Mouse (Mus musculus): ENCODE measurements around the gene Iqck.

Gene Iqck

DNA sequence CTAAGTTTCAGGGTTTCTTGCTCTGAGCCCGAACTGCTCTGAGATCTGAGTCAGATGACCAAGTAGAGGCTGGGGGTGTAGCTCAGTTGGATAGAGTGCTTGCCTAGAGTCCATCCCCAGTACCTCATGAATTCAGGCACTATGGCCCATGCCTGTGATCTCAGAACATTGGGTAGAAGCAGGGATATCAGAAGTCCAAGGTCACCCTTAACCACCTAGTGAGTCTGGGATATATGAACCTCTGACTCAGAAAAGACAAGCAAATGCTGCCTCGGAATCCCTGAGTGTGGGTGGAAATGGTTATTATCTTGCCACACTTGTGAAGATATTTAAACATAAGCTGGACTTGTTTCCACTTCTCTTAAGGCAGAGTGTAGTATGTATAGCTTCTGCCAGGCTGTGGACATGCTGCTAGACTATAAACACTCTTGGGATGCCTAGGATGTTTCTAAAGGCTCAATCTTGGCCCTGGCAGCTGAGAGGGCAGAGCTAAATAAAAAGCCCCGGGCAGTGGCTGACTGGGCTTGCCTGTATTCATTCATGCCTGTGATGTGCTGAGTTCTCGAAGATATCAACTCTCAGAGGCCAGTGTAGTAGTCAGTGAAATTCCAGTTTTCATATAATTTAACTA, 101.2 kb downstream of the Iqck start:
- no peak for DNase-seq

DNA sequence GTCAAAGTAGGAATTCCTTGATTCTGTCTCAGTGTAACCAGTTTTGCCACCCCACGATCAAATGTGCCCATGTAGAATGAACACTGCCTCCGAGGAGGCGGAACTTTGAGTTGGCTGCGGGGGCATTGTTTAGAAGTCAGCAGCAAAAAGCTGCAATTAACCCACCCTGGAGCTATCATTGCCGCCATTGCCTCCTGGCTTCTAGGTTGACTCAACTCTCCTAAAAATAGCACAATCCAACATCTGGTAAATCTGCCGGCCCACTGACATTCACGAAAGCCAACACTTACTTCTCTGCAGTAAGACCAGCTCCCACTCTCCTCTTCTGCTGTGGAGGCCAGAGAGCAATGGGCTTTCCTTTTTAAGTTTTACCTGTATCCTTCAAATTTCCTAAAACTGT, 103.7 kb downstream of the Iqck start:
- no peak for DNase-seq

DNA sequence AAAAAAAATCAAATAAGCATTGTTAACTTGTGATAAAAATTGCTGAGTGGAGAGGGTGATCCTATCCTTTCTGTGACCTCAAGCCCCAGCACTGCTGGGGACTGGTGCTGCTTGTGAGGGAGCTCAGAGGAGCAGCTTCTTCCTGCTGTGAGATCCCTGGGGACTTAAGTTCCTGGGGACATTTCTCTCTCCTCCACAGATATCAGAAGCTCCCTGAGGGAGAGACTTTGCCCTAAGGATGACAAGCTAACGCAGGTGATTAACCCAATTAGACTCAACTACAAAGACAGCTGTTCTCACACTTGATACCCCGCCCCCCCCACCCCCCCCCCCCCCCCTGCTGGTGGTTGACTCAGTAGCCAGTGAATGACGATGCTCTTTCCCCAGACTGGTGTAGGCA, 109.2 kb downstream of the Iqck start:
- no peak for DNase-seq

DNA sequence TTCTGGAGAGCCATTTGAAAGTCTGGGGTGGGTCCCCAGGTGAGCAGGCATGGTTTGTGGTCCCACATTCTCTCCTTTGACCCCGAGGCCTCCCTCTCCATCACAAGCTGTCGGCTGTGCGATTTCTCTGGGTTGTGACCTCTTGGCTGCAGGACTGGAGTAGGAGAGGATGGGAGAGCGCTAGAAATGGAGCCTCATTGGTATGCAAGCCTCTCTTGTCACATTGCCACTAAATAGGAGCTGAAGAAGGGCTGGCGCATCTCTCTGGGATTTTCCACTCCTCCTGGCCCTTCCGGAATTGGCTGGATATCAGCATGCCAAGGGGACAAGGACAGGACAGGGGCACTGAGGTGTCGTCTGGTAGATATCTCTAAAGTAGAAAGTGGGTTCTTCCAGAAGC, 109.6 kb downstream of the Iqck start:
- no peak for DNase-seq

DNA sequence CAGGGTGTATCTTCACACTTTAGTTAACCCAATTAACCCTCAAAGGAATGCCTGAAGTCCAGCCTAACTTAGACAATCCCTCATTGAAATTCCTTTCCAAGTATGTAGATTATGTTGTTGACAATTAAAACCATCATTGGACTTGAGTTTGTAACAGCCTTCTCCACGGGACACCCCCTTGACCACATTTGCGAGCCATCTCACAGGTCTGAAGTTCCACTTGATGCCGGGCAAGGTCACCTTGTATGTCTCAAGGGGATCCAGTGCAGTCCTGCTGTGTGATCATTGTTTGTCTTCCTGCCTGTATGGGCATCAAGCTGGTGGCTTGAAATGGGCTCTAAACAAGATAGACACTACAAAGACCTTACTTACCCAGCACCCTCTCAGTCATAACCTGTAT, 113.3 kb downstream of the Iqck start:
- no peak for DNase-seq

DNA sequence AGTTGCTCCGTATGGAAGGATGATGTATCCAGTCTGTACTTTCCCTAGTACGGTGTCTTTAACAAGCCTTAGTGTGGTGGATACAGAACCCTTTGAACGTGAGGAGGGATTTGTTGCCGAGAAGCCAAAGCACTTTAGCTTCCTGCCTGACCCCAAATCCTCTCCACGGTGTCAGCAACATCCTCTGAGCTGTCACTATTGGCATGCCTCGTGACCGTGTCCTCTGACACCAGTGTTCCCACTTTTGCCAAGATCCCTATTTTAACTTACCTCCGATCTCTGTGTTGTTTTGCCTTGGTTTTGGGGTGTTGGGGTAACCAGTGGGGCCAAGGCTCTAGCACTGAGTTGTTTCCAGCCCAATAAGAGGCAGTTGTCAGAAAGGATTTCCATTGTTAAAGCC, 115.9 kb downstream of the Iqck start:
- DNase-seq: no peak

DNA sequence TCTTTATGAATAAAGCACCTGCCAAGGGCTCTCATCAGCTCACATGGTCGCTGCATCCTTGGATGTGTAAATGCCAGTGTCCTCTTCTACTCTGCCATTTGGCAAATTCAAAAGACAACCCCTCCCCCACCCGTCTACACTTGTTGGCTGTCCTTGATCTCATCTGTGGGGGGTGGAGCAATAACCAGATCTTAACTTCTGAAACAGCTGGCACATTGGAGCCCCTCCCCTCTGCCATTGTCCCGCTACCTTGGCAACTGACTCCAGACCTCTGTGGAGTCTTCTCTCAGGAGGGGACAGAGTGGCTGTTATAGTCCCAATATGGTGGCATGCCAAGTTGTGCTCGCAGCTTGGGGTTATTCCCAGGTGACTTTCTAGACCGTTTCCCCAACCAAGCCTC, 116.8 kb downstream of the Iqck start:
- no peak for DNase-seq

DNA sequence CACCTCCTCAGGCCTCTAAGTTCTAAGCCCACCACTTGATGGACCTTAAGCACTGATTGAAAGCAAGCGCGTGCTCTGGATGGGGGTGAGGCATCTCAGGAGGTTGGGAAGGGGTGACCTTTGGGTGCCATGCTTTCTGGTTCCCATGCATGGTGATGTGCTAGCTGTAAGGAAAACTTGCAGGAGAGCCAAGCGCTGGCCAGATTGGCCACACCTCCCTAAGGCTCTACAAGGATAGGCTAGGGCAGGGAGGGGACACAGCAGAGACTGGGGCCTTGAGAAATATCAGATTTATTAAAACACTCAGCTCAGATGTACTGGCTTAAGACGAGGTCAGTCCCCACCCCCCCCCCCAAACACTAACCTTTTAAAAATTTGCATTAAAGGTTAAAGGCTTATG, 117.8 kb downstream of the Iqck start:
- DNase-seq: no peak

DNA sequence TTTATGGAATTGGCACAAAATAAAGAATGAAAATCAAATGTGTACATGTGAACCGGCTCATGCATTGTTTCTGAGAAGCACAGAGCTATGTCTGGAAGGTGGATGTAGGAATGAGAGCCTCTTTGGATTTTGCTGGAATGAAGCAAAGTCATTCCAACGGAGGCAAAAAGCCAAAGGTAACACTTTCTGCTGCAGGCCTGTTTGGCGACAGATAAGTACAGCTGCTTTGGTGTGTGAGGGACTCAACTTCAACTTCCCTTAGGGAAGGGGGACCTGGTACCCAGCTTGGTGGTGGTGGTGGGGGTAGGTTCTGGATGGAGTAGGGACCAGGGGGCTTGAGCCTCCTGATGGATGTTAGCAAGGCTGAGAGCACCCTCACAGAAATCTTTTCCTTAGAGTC, 120.3 kb downstream of the Iqck start:
- DNase-seq: no peak

DNA sequence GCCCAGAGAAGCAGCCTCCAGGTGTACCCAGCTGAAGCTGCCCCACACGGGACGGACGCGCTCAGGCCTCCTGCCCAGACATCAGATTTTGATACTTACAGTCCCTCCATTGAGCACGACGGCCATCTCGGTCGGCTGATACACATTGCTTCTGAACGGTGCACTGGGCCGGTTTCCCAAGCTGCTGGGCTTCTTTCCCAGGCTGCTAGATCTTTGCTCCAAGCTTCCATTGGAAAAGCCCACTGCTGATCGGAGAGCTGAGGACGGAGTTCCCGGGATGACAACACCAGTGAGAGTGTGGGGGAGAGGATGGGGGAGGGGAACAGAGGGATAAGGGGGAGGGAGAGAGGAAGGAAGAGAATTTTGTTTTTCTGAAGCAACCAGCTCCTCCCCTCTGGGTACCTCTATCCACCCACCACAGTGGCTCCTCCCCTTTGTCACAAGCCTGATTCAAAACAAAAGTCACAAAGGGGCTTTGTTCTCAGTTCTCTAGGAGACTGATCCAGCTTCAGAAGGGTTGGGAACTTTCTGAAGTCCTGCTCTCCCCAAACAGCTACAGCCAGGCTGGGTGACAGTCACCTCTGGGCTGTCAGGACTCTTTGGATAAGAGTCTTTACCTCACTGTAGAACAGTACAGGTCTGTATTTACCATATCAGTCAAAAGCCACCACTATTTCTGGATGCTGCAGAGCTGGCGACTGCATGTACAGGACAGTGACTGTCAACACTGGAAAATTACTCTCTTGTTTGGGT, 121.0 kb downstream of the Iqck start:
- DNase-seq: peak in 1 of 2 experiments; percentile 41

DNA sequence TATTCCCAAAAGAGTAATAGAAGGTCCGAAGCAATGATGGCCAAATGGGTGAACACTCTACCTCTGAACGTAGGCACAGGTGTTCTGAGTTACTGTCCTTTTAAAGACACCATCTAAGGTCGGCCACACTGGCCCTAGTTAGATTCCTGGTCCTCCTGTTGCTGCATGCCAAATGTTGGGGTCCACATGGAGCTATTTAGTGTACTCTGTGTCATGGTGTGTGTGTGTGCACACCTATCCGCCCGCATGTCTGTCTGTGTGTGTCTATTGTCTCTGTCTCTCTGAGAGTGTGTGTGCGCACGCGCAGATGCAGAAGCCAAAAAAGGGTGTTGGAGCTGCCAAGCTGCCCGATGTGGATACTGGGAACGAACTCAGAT, 121.6 kb downstream of the Iqck start:
- no peak for DNase-seq

DNA sequence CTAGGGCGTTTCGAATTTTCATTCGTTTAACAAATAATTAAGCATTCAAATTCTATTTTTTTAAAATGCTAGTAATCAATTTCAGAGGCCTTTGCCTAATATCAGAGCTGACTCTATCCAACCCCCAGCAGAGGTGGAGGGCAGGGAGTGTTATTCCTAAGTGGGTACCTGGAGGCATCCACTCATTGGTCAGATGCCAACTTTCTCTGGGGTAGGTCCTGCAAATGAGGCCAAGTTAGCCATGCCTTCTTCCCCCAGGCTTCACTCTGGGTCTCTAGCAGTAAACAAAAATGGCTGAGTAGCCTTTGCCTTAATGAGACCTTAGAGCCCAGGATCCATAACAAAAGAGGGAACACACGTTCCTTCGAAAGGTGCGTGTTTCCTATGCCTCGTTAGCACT, 123.6 kb downstream of the Iqck start:
- DNase-seq: no peak

DNA sequence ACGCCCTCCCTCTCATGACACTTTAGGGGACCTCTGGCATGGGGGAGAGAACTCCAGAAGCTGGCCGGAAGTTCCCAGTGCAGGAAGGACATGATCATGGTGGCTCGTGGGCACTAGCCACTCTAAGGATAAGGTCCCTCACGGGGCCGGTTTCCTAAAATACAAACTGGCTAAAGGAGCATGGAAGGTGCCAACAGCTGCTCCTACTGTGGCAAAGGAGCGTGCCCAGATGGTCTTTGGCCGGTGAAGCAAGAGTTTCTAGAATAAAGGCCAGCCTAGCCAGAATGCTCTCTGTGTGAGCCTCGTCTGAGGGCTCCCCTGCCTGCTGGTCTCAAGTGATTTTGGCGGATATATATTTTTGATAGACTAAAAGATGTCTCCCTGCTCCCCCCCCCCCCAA, 124.2 kb downstream of the Iqck start:
- DNase-seq: no peak

DNA sequence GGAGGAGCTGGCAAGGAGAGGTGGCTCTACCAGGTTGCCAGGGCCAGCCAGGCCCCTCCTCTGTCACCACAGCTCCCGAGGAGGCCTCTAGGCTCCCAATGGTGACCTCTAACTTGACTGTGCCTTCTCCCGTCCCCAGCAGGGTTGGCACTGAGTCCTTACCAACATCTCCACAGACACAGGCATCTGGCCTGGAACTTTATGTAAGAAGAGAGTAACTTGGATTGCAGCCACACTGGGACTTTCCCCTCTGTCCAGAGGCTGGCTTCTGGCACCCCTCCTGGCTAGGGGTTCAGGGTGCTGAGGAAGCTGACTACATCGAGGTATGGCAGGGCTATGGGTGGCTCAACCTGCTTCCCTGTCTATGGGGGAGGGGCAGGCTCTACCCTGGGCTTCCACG, 125.8 kb downstream of the Iqck start:
- DNase-seq: no peak

DNA sequence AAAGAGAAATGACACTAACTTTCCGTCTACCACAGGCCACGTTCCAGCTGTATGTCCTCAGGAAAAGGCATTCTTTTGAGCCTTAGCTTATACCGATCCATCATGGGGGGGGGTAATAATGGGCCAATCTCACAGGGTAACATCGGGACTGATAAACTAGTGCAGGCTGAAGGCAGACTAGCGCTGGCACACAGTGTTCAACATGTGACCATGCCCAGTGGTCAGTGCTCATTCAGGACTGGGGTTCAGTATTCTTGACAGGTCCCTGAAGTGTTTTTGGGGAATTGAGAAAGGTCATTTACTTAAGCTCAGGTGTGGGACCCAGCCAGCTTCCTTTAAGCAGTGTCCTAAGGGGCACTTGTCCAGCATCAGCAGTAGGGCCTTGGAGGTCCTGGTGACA, 126.3 kb downstream of the Iqck start:
- DNase-seq: no peak

DNA sequence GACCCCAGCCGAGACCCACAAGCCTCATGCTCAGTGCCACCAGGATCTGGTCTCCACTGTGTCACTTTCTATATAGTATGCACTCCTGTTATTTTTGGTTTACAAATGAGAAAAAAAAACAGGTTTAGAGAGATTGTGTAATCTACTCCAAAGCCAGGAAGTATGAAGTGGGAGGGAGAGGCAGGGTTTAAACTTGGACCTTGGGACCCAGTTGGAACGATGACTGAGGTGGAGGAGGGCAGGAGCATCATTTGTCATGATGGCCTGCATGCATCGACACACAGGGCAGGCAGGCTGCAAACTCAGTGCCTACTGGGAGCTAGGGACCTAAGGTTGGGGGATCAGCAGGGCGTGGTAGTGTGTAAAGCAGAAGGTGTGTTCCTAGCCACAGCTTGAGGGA, 127.0 kb downstream of the Iqck start:
- no peak for DNase-seq

DNA sequence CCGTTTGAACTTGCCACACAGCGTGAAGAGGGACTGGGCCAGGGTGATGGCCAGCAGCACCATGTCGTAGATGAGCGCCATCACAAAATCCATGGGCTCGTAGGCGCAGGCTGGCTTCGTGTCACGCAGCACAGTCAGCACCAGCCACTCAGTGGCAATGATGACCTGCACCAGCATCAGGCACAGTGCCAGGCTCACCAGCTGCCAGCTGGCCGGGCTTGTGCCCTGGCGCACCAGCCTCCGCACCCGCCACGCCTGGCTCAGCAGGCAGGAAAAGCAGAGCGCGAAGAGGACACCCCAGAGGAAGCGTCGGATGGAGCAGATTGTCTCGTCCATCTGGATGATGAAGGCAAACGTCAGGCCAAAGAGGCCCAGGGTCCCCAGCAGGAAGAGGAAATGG, 128.4 kb downstream of the Iqck start:
- no peak for DNase-seq

DNA sequence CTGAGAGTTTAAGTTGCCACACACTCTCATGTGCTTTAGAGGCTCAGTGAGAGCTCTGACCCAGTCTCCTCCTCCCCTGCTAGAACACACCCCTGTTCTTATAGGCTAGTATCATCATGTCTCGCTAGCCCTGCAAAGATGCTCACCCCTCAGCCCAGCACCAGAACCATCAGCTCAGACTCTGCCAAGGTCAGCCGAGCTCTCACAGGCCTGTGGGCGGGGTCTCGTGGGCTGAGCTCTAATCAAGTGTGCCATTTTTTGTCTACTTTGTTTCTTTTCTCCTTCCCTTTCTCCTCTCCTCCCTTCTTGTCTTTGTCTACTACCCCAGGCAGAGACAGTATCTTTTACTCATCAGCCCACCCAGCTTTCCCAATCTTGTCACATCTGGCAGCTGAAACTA, 130.2 kb downstream of the Iqck start:
- DNase-seq: no peak

DNA sequence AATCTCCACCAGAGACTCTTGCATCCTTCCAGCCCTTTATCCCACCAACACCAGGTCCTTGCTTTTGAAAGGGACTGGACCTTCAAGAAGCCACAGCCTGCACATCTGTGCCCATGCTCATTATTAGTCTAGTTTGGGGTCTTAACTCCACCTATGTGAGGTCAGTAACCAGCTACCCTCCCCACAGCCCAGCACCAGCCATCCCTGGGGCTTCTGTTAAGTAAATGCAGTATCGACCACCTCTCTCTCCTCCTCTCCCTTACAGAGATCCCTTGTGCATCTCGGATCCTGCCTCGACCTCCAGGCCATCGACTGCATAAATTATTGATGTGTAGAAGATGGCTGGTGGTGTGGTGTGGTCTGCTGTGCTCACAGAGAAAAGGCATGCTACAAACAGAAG, 130.8 kb downstream of the Iqck start:
- no peak for DNase-seq

DNA sequence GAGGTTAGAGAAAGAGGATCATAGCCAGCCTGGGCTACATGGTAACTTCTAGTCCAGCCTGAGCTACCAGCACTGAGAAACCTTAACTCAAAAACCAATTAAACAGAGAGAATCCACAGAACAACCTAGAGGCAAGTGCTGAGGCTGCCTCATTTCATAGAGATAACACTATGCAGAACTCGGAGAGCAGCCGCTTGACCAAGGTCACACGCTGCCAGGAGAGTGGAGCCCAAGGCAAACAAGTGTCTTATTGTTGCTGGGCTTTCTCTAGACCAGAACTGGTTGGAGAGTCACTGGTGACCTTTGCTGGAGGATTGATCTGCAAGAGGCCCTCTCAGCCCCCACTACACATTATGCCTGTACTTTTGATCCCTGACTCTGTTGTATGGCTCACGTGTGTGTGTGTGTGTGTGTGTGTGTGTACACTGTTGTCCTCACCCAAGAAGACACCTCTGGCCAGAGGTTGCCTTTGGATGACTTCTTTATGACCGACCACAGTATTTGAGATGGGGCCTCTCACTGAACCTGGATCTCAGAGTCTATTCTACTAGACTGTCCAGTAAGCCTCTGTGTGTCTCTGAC, 133.8 kb downstream of the Iqck start:
- DNase-seq: no peak

DNA sequence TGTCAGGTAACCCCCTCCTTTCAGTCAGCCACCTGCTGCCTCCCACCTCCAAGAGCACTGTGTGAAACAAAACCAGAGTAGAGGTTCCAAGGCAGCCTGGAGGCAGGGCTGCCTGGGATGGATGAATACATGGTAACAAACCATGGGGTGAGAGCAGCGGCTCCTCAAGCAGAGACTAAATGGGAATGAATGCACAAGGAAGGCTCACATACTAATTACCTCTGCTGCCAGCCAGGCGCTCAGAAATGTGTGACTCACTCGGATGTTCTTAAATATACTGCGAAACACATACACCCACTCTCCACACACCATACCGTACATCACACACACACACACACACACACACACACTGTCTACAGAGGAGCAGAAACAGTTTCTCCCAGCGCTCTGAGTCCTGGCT, 134.7 kb downstream of the Iqck start:
- DNase-seq: no peak

DNA sequence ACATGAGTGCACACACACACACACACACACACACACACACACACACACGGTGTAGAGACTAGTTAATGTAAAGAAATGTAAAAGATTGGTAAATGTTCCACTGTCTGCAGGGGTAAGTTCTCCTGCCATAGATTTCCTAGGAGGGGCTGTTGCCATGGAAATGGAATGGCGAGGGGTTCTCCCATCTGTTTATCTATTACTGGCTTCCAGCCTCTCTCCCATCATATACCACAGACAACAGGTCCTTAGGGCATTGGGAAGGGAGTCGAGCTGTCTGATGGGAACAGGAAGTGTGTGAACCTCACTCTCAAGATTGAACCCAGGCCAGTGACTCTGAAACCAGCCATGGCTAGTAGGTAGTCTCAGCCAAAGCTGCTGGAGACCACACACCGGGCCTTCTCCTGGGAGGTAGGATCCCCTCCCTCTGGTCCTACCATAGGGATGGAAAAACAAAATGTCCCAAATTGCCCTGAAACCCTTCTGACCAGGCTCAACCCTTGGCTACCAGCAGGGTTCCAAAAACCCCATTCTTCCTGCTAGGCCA, 135.9 kb downstream of the Iqck start:
- DNase-seq: no peak

DNA sequence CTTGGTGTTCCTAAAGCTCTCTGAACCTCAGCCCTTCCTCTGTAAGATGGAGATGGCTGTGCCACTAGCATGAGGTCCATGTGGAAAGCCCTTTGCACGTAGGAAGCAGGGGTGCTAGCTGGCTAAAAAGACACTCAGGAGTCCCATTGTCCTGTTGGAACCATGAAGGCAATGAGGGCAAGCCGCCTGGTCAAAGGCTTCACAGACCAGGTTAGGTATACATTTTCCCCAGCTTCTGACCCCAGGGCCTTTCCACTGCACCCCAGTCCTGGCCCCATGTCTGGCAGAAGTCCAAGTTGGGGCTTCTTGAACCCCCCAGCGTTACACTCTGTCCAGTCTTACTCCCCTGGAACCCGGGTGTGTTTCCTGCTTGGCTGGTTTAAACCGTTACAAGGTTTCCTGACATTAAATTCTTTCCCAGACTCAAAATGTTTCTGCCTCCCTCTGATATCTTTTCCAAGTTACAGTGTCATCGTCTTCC, 136.6 kb downstream of the Iqck start:
- no peak for DNase-seq

All from thymus, adult 18-20 months (tissue).